Mouse (Mus musculus) embryonic facial prominence, embryonic 10.5 days (tissue): ENCODE data around the gene Satb2. TPM values are rescaled to one million over a fixed set of nuclear protein-coding genes. Genes with fewer than 3 reads are reported as not detected.

Experiments
- DNase-seq: peaks from one replicate; pipeline ENCODE4 v3.0.0-alpha.2; 2017; ENCODE audit warnings: low spot score
- H3K27ac ChIP-seq: fragments of 300-500 bp; sonication (generic); replicated peaks from 2 replicates; pipeline ENCODE4 v1.5.1; 2016; ENCODE audit warnings: mild to moderate bottlenecking
- H3K27me3 ChIP-seq: fragments of 300-500 bp; sonication (generic); replicated peaks from 2 replicates; pipeline ENCODE4 v1.6.1; 2016; ENCODE audit warnings: low read depth, mild to moderate bottlenecking; ENCODE audit not compliant: poor library complexity, severe bottlenecking
- H3K36me3 ChIP-seq: fragments of 300-500 bp; sonication (generic); replicated peaks from 2 replicates; pipeline ENCODE4 v1.6.1; 2016; ENCODE audit warnings: mild to moderate bottlenecking, moderate library complexity
- H3K4me1 ChIP-seq: fragments of 300-500 bp; sonication (generic); 2 replicates; pipeline ENCODE4 v1.6.1; 2016
- H3K4me3 ChIP-seq: fragments of 300-500 bp; sonication (generic); 2 replicates; pipeline ENCODE4 v1.5.1; 2016; ENCODE audit warnings: mild to moderate bottlenecking, moderate library complexity
- H3K9me3 ChIP-seq: fragments of 300-500 bp; sonication (generic); 2 replicates; pipeline ENCODE4 v1.6.1; 2016; ENCODE audit warnings: mild to moderate bottlenecking
- WGBS: fragments of 180-500 bp; shearing (Covaris S2); methylation state at CpG from one replicate; pipeline ENCODE4 v1.1.7; 2016; 5-methylcytosine and 5-hydroxymethylcytosine counted together
- polyA plus RNA-seq: library from polyadenylated mRNA; unstranded; fragments of >200 nt; fragmentation: Nextera tagmentation; extraction: Ambion mirVana; gene quantifications from 2 replicates; pipeline ENCODE4 v1.2.1, GENCODE M21; 2016

Gene Satb2
- polyA plus RNA-seq, 1 experiment from 2014 or later = 11.3 TPM

DNA sequence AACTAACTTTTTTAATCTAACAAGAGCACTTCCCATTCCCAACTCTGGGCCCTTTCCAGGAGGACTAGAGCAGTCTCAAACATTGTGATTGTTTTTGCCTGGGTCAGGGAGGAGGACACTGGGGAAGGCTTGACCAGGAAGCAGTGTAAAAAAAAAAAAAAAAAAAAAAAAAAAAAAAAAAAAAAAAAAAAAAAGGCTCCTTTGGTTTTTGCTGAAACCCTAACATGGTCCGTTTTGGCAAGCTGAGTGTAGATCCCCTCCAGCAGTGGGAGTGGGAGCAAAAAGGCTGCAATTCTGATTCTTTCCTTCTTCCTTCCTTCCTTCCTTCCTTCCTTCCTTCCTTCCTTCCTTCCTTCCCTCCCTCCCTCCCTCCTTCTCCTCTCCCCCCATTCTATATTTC, 3.1 kb upstream of the Satb2 start:
- Histone ChIP-seq H3K4me3 (no peak overlapping the region), H3K9me3 (no peaks in the 10 kb centered on the region), H3K27ac (peak overlapping the region; percentile 51; the same call in 1 of the 2 replicates), H3K36me3 (no peaks in the 10 kb centered on the region), H3K4me1 (peaks cover 59% of the 10 kb centered on the region), H3K27me3 (peaks cover 98% of the 10 kb centered on the region)
- 0% methylated on average over 1 of the region's 1 CpGs for WGBS
- DNase-seq = no peak

DNA sequence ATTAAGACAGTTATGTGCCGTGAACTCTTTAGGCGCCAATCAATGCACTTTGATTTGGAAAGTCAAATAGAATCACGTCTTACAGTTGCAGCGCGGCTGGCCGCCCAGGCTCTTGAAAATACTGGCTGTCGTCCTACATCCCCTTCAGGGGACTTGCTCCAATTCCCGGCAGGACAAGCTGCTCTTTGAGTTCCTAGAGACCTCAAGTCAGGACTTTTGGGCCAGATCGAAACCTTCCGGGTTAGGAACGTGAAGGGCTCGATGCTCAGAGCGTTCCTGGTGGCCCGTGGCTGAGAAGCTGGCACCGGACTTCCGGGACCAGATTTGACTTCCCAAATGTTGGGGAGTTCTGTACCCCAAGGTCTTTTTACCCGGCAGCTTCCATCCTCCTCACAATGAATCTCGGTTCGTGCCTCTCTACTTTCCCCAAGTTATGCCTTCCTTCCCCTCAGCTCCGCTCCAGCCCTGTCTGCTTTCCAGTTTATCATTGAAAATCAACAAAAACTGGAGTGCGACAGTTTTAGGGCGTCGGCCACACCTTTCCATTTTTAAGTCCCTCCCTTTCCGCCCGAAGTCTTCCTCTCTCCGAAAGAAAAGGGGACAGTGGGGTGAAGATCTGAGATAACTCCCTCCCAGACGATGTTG, 2.3 kb upstream of the Satb2 start:
- Histone ChIP-seq H3K36me3 (no peaks in the 10 kb centered on the region), H3K27ac (peak overlapping the region; percentile 59), H3K27me3 (peaks cover 98% of the 10 kb centered on the region), H3K9me3 (no peaks in the 10 kb centered on the region), H3K4me1 (peaks cover 66% of the 10 kb centered on the region), H3K4me3 (peak overlapping the region; percentile 45)
- peak; percentile 47 for DNase-seq
- under 1% methylated on average over 27 of the region's 27 CpGs for WGBS

DNA sequence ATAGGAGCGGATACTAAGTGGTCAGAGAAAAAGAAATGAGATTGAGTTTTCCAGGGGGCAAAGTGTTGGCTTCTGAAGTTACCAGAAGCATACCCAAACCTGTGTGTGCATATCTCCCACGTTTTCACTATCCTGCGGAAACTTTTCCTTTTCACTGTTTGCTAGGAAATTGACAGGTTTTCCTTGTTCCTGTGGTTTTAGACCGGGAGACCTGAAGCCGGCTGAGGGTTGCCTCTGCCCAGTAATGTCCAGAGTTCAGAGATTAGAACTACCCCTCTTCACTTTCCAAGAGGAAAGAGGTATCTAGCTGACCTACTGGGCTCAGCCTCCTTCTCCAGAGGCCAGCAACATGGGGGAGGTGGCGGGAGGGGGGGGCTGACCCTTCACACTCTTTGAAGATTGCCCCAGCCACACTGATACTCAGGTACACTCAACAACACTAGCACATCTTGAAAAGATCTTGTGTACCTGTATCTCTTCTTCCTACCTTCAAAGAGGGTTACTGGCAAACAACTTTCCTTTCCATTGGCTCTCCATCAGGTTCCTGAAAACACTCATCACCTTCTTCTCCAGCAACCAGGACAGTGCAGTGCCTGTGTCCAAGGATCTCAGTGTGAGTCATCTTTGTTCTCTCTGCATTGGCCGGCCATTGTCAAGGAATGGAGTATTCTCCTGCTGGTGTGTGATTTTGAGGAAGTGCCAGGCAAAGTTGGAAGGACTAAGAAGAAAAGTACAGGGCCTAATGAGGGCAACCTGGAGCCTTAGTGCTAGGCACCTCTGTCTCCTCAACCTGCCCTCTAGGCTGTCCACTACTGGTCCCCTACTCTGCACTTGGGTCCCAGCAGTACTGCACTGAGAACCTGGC, 1.3 kb upstream of the Satb2 start:
- peak; percentile 38 for DNase-seq
- H3K27ac ChIP-seq = peak overlapping the region; percentile 36; the same call in 1 of the 2 replicates
- 4% methylated on average over 7 of the region's 7 CpGs for WGBS
- H3K4me3 ChIP-seq = no peak overlapping the region; the same call in 1 of the 2 replicates
- H3K36me3 ChIP-seq = no peaks in the 10 kb centered on the region
- H3K27me3 ChIP-seq = peaks cover 95% of the 10 kb centered on the region
- peaks cover 70% of the 10 kb centered on the region for H3K4me1 ChIP-seq
- H3K9me3 ChIP-seq = no peaks in the 10 kb centered on the region

DNA sequence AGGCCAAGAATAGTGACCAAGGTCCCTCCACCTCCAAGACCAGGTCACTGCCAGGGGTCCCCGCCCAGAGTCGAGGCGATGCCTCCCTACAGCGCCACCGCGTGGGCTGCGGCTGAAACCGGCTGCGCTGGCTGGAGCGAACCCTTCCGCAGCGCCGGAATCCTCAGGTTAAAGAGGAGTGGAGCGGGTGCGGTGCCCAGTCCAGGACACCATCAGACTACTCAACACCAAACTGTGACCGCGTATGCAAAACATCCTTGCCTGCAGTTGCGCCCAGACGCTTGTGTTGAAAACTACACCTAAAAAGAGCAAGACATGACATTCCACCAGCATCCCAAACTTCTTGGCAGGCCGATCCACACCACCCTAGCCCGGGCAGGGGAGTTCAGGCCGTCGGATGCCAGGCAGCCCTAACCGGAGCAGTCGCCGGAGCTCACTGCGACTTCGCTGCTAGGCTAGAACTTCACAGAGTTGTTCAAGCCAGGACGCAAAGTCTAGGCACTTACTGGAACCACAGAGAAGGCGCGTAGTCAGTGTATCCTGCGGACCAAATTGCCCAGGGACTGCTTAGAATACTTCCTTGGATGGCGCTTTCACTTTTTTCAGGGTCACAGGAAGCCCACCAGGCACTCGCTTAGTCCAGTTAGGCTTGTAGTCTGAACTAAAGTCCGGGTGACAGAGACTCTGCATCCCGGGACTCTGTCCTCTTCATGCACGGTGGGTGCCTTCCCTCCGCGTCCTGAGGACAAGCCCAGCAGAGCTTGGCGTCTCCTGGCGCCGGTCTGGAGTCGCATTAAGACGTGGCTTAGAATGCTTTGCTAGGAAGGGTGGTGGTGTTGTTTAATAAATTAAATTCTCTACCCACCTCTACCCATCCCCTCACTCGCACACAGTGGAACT, 999 bp downstream of the Satb2 start:
- under 1% methylated on average over 45 of the region's 45 CpGs for WGBS
- peak; percentile 85 for DNase-seq
- Histone ChIP-seq H3K4me3 (peak overlapping the region; percentile 53), H3K36me3 (no peaks in the 10 kb centered on the region), H3K27me3 (peaks cover 72% of the 10 kb centered on the region), H3K9me3 (no peaks in the 10 kb centered on the region), H3K4me1 (peaks cover 51% of the 10 kb centered on the region), H3K27ac (peak overlapping the region; percentile 84)

DNA sequence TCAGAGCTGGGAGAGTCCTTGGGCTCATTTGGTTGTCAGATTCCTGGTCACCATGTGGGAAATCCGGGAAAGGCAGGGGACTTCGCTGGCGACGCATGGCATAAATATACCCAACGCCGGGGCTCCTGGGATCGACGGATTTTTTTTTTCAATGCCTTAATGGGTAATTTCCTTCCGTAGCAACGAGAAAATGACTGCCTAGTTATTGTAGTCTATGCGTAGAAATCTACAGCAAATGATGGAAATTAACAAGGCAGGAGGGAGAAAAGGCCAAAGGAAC, 1.7 kb downstream of the Satb2 start:
- Histone ChIP-seq H3K27me3 (peaks cover 67% of the 10 kb centered on the region), H3K4me3 (peak overlapping the region; percentile 53), H3K4me1 (peaks cover 48% of the 10 kb centered on the region), H3K9me3 (no peaks in the 10 kb centered on the region), H3K36me3 (no peaks in the 10 kb centered on the region), H3K27ac (peak overlapping the region; percentile 84)
- WGBS = under 1% methylated on average over 11 of the region's 11 CpGs
- no peak for DNase-seq

DNA sequence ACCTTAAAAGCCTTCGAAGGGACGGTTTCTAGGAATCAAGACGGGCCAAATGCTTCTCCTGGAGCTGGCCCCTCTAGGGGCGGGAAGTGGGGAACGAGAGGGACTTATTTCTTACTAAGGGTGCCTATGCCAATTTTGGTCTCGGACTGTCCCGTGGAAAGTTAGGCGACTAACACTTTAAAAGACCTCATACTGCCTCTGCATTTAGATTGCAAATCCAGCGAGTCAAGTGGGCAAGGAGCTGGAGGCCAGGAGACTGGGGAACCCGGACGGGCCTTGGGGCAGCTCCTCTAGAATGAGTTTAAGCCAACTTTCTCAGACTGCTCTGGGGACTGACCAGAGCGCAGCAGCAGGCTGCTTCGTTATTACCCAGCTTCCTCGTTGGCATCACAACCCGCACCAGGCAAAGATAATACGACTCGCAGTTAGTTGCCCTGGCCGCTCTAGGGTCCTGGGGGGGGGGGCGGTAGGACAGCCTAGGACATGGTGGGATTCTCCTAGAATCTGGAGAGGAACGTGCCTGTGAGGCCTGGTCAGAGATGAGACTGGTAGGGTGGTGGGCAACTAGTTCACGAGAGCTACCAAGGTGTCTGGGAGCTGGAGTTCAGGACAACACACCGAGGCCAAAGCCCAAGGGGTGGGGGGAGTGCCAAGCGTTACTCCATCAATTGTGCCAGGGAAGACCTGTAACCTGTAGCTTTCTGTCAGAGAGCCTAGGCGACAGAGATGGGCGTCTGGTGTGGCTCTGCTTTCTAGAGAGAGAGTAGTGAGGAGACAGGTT, 2.2 kb downstream of the Satb2 start:
- no peaks in the 10 kb centered on the region for H3K9me3 ChIP-seq
- peak overlapping the region; percentile 53 for H3K4me3 ChIP-seq
- H3K36me3 ChIP-seq = no peaks in the 10 kb centered on the region
- DNase-seq = peak; percentile 54
- peaks cover 67% of the 10 kb centered on the region for H3K27me3 ChIP-seq
- WGBS = 2% methylated on average over 25 of the region's 25 CpGs
- H3K4me1 ChIP-seq = peaks cover 51% of the 10 kb centered on the region
- peak overlapping the region; percentile 84 for H3K27ac ChIP-seq

DNA sequence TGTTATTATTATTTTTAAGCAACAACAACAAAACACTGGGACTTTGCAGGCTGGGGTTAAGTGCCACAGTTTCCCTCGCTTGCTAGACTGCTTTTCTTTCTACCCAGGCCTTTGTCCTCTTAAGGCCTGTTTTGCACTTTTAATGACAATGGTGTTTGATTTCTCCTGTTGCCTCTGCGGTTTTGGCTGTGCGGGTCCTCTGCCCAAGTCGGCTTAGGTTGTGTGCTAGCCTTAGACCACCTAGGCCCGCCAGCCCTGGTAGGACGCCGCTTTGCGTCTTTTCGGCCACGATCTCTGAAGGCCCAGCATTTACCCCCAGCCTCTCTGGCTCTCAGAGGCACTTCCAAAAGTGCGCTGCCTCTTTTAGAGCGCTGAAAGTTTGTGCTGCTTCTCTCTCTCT, 2.9 kb downstream of the Satb2 start:
- no peaks in the 10 kb centered on the region for H3K36me3 ChIP-seq
- peaks cover 67% of the 10 kb centered on the region for H3K27me3 ChIP-seq
- H3K4me3 ChIP-seq = peak overlapping the region; percentile 53
- H3K9me3 ChIP-seq = no peaks in the 10 kb centered on the region
- peaks cover 51% of the 10 kb centered on the region for H3K4me1 ChIP-seq
- peak overlapping the region; percentile 84 for H3K27ac ChIP-seq
- WGBS = under 1% methylated on average over 12 of the region's 12 CpGs
- peak; percentile 54 for DNase-seq

DNA sequence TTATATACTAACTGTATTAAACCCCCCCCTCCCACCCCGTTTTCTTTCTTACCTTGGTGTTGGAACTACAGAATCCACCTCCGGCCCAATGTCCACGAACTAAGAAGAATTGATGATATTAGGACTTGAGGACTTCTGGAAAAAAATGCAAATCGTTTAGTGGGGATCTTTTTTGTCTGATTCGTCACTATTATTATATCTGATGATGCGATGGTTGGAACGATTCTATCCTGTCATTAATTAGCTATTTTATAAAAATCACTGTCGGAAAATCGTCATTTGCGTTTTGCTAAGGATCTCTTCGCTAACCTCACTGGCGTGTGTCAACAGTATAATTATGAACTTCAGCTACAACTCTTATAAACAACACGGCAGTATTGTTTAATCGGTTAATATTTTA, 4.3 kb downstream of the Satb2 start:
- Histone ChIP-seq H3K4me1 (peaks cover 63% of the 10 kb centered on the region), H3K27ac (peak overlapping the region; percentile 98; the same call in 1 of the 2 replicates), H3K36me3 (no peaks in the 10 kb centered on the region), H3K9me3 (no peaks in the 10 kb centered on the region), H3K27me3 (peaks cover 67% of the 10 kb centered on the region), H3K4me3 (peak overlapping the region; percentile 82)
- DNase-seq = no peak
- WGBS = 6% methylated on average over 14 of the region's 14 CpGs

DNA sequence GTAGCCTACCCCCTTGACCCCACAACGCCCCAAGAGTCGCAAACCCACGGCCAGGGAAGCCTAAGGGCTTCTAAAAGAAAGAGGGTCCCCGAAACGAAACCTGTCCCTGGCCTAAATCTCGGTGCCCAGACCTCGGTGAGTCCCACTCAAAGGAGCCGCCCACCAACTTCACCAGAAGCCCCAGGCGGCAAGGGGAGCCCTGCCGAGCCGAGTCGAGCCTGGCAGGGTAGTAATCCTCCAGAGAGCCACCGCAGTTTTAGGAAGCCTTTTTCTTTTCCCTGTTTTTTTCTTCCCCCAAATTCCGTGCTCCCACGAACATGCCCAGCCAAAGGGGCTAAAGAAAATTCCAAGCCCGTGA, 4.9 kb downstream of the Satb2 start:
- Histone ChIP-seq H3K4me3 (peak overlapping the region; percentile 82), H3K27ac (peak overlapping the region; percentile 98), H3K27me3 (peaks cover 69% of the 10 kb centered on the region), H3K9me3 (no peaks in the 10 kb centered on the region), H3K4me1 (peaks cover 64% of the 10 kb centered on the region), H3K36me3 (no peaks in the 10 kb centered on the region)
- no peak for DNase-seq
- WGBS = under 1% methylated on average over 16 of the region's 16 CpGs

DNA sequence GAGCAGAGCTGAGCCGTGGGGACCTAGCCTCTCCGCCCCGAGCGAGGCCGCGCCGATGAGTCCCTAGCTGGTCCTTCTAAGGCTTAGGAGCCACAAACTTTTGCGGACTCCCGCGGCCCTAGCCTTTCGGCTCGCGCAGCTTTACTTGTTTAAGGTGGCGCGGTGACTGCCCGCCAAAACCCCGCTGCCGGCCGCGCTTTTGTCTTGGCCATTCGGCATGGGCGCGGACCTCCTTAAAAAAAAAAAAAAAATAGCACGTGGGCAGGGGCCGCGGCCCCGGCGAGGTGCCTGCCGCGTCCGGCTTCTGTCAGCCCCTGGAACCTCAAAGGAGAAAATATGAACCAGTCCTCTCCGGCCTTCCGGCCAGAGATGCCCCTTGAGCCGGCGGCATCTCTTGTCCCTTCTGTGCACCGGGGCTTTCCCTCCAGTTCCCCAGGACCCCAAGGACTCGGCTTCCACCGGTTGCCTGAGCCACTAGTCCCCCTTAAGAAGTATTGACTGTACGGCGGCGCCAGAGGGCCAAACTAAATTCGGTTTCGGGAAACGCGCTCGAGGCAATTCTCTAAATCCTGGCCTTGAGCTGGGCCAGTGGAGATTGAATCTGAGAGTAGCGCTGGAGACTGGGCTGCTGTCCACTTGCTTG, 5.4 kb downstream of the Satb2 start:
- Histone ChIP-seq H3K4me1 (peaks cover 61% of the 10 kb centered on the region), H3K27ac (peak overlapping the region; percentile 98), H3K36me3 (no peaks in the 10 kb centered on the region), H3K4me3 (peak overlapping the region; percentile 82), H3K27me3 (peaks cover 69% of the 10 kb centered on the region), H3K9me3 (no peaks in the 10 kb centered on the region)
- WGBS = under 1% methylated on average over 47 of the region's 47 CpGs
- DNase-seq = peak; percentile 93

DNA sequence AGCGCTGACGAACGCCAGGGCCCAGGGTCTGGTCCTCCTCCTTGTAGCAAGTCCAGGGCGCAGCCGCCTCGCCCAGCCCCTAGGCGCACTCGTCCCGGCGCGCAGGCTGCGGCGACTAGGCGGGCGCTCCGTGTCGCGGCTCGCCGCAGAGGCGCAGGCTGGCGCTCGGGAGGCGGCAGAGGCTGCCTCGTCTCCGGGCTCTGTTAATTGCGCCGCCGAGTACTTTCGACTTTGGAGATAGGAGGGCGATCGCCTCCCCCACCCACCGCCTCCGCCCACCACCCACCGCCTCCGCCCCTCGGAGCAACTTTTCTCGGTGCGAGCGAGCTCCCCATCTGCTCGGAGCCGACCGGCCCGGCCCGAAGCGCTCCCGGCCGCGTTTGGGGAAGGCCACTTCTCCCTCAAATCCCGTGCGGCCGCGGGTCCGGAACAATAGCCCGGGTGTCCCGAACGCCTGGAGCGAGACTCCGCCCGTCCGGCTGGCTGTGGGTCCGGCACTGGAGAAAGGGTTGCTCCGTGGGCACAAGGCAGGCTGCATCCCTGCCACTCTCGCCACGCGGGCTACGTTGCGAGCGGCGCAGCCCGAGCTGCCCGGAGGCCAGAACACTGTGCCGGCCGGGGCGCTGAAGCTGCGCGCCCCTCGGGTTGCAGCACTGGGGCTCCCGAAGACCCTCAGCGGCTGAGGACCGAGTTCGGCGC, 6.0 kb downstream of the Satb2 start:
- peak; percentile 79 for DNase-seq
- H3K4me3 ChIP-seq = peak overlapping the region; percentile 82
- peak overlapping the region; percentile 98 for H3K27ac ChIP-seq
- H3K27me3 ChIP-seq = peaks cover 69% of the 10 kb centered on the region
- WGBS = under 1% methylated on average over 83 of the region's 83 CpGs
- no peaks in the 10 kb centered on the region for H3K36me3 ChIP-seq
- H3K9me3 ChIP-seq = no peaks in the 10 kb centered on the region
- H3K4me1 ChIP-seq = peaks cover 55% of the 10 kb centered on the region
